Mouse (Mus musculus) E14TG2a.4 (cell line): ENCODE results near the gene Thyn1.

Experiments
- CTCF ChIP-seq: conservative IDR thresholded peaks from 2 replicates; pipeline ENCODE4 v1.5.1; 2014; ENCODE audit warnings: low read length
- POU5F1 ChIP-seq: IDR thresholded peaks from 2 replicates; pipeline ENCODE4 v1.6.1; 2014; ENCODE audit warnings: low read length, borderline replicate concordance

DNA sequence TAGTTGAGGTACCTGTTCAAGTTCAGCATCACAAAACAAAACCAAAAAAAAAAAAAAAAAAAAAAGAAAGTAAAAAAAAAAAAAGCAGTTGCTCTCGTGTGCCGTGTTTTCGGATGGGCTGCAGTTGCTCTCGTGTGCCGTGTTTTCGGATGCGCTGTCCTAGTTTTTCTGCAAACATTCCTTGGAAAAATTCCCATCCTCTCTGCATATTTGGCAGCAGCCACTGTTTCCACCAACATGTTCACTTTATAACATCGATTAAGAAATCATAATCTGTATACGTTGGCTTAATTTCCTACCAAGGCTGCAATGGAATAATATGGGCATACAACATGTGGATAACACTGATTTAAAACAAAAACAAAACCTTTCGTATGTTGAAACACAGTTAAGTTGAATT is 6.4 kb upstream of the Thyn1 start:
- no peak for TF ChIP-seq CTCF
- no peak for TF ChIP-seq POU5F1
